1 mouse cellular context compared by ENCODE assay signal in genomic region chr11:116023074-116023770, GRCm38 (mm10).
TF ChIP-seq lines count a peak whose summit lies in the region.

No protein-coding gene starts in this region.

TF ChIP-seq in CH12.LX, 34 proteins besides CTCF, POLR2A, EP300 and RAD21:
- TF ChIP-seq CHD1 (IDR thresholded peaks at IDR 0.05; ENCODE audit: low read depth, low read length), result 0 out of 2 replicates have a peak, but pooled peaks have one; percentile 4
